Mouse (Mus musculus) megakaryocyte progenitor cell, adult 5-6 weeks (primary cell): ENCODE measurements around the gene Nr2f6. TPM values are rescaled to one million over a fixed set of nuclear protein-coding genes. Genes with fewer than 3 reads are reported as not detected.

ENCODE experiments used
- ATAC-seq: replicated peaks from 2 replicates; pipeline ENCODE4 v1.8.0; 2016; ENCODE audit warnings: mild to moderate bottlenecking, moderate TSS enrichment, inconsistent platforms; ENCODE audit not compliant: poor library complexity
- total RNA-seq, 2 experiments: library from RNA; stranded (forward) in 1 of 2; stranded (reverse) in 1 of 2; fragments of 157-497, 149-512 nt in 1 of 2; fragments of 200-1000 nt in 1 of 2; gene quantifications; 2 replicates each; pipeline versions ENCODE4 v1.2.3 to v1.2.4; 2015 to 2017

Gene Nr2f6
- 3.6 and 7.6 TPM in 2 replicates for total RNA-seq (2015)
- total RNA-seq (2017) = 4.3 and 5.6 TPM in 2 replicates

DNA sequence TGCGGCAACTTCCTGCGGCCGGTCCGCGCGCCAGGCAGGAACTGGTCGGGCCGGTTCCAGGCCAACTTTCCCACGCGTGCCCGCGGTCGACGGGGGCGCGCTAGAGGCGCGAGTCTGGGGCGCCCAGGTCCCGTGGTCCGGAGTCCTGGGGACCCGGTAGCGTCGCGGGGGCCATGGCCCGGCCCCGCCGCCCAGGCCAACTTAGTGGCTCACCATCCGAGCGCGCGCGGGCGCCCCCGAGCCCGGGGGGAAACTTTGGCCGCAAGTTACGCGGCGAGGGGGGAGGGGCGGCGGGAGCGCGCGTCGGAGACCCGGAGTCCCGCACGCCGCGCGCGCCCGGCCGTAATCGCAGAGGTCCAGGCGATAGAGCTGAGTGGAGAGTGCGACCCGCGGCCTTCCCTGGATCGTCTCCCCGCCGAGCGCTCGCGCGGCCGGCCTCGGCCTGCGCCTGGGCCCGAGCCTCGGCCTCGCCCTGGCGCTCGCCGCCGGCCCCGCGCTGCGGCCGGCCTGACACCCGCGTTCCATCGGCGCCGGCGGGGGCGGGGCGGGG lies at the start of gene Nr2f6:
TSS of gene Nr2f6 (minus strand) at position 540 of the 550 bp plus-strand sequence.
- ATAC-seq = peak; percentile 12; the same call in 1 of the 2 replicates

GRCm38 (mm10) chr8:71422121-71422520 lies 40.4 kb upstream of the Nr2f6 start:
- ATAC-seq = no peak

GRCm38 (mm10) chr8:71411535-71412273 lies 29.9 kb upstream of the Nr2f6 start:
- peak; percentile 52 for ATAC-seq

GRCm38 (mm10) chr8:71408231-71408630 lies 26.5 kb upstream of the Nr2f6 start:
- ATAC-seq = no peak

GRCm38 (mm10) chr8:71407441-71407840 lies 25.7 kb upstream of the Nr2f6 start:
- no peak for ATAC-seq

- peak; percentile 68 for ATAC-seq
These were observed 24.6 kb upstream of the Nr2f6 start for GRCm38 (mm10) chr8:71406099-71407015.

- ATAC-seq = peak; percentile 83
These were observed 23.8 kb upstream of the Nr2f6 start, which contains the start of gene Ankle1 for GRCm38 (mm10) chr8:71405401-71406098. Gene Ankle1, plus strand, starts transcription at chr8:71406010.

GRCm38 (mm10) chr8:71404951-71405351 lies 23.2 kb upstream of the Nr2f6 start:
- no peak for ATAC-seq

- ATAC-seq = no peak
These were observed 22.3 kb upstream of the Nr2f6 start for GRCm38 (mm10) chr8:71404011-71404410.

DNA sequence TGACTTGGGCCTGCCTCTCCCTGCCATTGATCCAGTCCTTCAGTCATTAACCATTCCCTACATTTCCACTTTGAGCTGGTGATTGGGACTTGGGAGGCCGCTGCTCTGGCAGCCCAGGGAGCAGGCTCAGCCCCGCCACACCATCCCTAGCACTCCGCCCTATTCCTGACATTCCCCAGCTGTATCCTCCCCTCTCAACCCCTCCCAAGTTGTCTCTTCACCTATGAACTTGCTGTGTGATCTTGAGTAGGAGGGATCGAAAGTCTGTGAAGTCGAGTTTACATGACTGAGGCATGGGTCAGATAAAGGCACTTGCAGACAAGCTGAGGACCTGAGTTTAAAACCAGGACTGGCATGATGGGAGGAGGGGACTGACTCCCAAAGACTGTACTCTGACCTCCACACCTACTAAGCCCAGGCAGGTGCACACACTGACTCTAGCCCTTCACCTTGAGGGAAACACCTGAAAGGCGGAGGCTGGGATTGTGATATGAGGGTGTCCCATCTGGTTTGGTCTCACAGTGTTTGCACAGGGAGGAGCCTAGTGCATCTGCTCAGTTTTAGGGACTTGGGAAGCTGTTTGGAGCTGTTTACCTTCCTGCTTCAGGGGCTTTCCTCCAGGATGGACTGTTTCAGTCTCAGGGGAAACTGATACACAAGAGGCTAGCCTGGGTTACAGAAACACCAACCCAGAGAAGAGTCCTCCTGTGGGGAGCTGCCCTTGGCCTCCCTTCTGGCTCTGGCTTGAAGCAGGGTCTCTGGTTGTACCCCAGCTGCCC lies 21.5 kb upstream of the Nr2f6 start:
- no peak for ATAC-seq

- no peak for ATAC-seq
These were observed 20.7 kb upstream of the Nr2f6 start for GRCm38 (mm10) chr8:71402446-71402964.

DNA sequence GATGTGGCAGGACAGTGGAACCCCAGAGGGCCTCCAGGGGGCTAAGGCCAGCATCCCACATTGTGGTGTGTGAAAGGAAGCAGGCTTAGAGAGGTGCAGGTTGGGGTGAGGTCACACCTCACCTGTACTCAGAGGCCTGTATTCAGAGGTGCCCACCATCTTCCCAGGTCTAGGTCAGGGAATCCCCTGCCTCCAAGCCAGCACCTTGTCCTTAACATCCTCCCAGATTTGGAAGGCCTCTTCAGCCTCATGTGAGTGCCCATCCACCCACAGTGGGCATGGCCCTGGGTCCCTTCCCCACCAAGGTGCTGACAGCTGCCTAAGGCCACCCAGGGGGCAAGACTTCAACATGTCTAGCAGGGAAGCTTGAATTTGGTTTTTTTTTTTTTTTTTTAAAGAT lies 19.7 kb upstream of the Nr2f6 start:
- ATAC-seq = no peak

DNA sequence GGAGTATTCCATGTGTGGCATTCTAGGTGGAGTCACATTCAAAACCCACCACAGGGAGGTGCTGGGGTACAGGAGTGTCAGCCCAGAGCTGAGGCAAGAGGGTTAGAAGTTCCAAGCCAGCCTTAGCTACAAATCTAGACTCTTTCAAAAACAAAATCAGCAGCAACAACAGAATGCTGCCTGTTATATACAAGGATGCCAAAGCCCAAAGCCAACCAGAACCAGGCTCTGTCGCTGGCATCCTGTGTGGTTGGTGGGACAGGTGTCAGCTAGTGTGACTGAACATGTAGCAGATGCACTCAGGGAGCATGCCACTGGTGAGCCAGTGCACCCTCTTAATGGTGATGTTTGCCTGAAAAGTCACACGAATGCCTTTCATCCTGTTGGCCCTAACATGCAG lies 19.1 kb upstream of the Nr2f6 start:
- ATAC-seq = no peak

DNA sequence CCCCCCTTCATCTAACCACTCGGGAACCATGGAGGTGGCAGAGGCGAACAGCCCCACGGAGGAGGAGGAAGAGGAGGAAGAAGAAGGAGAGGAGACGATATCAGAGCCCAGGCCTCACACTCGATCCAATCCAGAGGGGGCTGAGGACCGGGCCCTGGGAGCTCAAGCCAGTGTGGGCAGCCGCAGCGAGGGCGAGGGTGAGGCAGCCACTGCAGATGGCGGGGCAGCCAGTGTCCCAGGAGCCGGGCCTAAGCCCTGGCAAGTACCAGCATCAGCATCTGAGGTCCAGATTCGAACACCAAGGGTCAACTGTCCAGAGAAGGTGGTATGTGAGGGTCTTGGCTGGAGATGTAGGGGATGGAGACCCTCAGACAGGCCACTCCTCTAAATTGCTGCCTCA lies 15.9 kb upstream of the Nr2f6 start:
- no peak for ATAC-seq

GRCm38 (mm10) chr8:71396639-71397305 lies 15.0 kb upstream of the Nr2f6 start, which contains the start of gene Babam1:
Gene Babam1, plus strand, starts transcription at chr8:71396861.
- peak; percentile 98 for ATAC-seq

- no peak for ATAC-seq
These were observed 13.9 kb upstream of the Nr2f6 start, which contains the start of gene Ushbp1 for GRCm38 (mm10) chr8:71395629-71396028. Gene Ushbp1, minus strand, starts transcription at chr8:71395802.

GRCm38 (mm10) chr8:71395071-71395470 lies 13.3 kb upstream of the Nr2f6 start:
- no peak for ATAC-seq

GRCm38 (mm10) chr8:71394481-71394880 lies 12.7 kb upstream of the Nr2f6 start:
- no peak for ATAC-seq

DNA sequence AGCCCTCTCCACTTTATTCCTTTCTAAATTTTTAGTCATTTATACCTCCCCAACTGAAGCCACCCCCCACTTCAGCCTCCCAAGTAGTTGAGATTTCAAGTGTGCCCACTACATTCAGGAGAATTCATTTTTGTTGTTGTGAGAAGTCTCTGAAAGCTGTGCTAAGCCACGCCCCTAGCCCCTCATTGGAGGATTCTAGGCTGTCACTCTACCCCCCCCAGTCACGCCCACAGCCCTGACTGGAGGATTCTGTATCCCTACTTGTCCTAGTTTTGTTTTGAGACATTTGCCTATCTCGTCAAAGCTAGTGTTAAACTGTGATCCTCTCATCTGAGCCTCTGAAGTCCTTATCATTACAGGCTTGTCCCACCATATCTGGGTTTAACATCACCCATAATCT lies 11.1 kb upstream of the Nr2f6 start:
- peak; percentile 35; the same call in 1 of the 2 replicates for ATAC-seq
